Mouse (Mus musculus) thymus, adult 18-20 months (tissue): ENCODE measurements around the gene Alg13.
A peak's percentile ranks its signal among the peaks of the same experiment; 100 is the strongest.

Experiments used
- DNase-seq, 2 experiments: peaks; one replicate each; pipeline ENCODE4 v3.0.0; 2022; ENCODE audit warnings: mixed read lengths in 2 of 2

Alg13 gene

DNA sequence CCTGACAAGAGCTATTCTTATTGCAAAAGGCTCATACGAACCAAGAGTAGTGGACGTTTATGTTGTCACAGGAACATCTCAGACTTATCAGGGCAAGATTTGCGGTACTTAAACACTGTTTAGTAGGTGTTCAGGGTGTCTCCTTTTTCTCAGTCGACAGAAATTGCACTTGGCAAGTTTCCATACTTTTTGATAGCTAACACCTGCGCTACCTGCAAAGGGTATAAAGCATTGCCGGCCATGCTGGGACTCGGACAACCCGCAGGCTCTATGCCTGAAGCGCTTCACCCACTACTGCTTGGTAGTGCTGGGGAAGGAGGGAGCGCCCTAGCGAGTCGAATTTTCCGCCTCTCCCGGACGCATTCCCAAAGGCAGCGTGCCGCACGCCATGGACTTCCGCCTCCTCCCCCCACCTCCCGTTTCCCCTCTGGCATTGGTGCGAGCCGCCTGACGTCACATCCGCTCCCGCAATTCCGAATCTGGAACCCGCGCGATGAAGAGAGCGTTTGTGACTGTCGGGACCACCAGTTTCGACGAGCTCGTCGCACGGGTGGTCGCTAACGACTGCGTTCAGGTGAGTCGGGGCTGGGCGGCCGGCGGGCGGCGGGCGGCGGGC, at the start of gene Alg13:
Gene Alg13, plus strand, starts transcription at position 257 of the 616 bp plus-strand sequence.
- DNase-seq = peak; percentile 52 to 61

GRCm38 (mm10) chrX:144268606-144269005, 49.0 kb upstream of the Alg13 start:
- DNase-seq = no peak

DNA sequence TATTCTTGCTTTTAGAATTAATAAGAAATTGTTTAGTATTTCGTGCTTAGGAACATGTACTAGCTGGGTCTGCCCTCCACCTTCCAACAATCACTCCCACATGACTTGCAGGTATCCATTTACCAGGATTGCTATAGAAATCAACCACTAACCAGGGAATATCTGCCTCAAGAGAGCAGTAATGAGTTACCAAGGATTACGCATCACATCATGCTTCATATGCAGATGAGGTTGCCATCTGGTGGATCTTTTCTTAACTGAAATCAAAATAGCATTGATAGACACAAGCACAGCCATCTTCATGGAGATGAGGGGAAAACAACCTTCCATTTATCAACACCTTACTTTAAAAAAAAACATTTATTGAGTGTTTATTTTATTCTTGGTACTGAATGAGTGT, 16.1 kb upstream of the Alg13 start:
- DNase-seq = no peak

DNA sequence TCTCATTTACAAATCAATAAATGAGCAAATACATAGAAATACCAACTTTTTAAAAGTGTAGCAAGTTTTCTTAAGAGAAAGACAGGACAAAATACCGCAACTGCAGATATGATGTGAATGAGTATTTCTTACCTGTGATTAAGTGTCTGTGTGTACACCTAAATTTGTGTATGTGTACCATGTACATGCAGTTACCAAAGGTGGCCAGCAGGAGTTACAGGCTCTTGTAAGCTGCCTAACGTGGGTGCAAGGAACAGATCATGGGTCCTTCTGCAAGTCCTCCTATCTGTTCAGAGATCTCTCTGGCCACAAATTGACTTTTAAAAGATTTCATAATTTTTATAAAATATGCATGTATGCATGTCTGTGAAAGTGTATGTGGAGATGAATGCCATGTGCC, 11.9 kb upstream of the Alg13 start:
- DNase-seq = no peak

DNA sequence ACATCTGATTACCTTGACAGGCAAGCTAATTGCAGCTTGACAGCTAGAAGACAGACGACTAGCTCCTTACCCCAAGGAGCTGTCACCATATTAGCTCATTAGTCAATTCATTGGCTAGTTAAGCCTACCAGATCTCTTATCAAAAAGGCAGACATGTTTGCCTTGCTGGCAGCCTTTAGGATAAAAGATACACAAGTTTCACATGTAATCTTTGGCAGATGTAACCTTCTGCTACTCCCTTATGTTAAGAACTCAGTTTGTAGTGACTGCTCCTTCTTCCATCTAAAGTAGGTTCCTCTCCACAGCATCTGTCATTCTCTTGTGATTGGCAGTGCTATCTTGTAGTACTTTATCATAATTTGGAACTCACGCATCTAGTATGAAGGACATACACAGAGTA, 3.6 kb upstream of the Alg13 start:
- no peak for DNase-seq

DNA sequence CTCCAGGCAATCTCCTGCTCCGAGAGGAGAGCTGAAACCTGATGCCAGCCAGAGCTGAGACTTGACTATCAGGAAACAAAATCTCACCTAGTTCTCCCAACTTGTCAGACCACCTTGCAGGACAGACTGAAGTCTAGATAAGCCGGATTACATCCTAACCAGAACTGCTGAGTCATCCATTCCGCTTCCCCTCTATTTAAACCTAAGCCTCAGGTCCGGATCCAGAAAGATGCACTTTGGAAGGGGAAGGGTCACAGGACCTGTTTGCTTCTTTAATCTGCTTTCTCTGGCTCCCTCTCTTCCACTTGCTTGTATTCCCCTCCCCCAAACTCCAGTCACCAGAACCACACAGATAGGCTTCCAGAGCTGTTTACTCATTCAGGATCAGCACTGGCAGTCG, 2.6 kb upstream of the Alg13 start:
- DNase-seq = no peak

- DNase-seq = no peak
Observed at GRCm38 (mm10) chrX:144316004-144316403, 1.6 kb upstream of the Alg13 start.

DNA sequence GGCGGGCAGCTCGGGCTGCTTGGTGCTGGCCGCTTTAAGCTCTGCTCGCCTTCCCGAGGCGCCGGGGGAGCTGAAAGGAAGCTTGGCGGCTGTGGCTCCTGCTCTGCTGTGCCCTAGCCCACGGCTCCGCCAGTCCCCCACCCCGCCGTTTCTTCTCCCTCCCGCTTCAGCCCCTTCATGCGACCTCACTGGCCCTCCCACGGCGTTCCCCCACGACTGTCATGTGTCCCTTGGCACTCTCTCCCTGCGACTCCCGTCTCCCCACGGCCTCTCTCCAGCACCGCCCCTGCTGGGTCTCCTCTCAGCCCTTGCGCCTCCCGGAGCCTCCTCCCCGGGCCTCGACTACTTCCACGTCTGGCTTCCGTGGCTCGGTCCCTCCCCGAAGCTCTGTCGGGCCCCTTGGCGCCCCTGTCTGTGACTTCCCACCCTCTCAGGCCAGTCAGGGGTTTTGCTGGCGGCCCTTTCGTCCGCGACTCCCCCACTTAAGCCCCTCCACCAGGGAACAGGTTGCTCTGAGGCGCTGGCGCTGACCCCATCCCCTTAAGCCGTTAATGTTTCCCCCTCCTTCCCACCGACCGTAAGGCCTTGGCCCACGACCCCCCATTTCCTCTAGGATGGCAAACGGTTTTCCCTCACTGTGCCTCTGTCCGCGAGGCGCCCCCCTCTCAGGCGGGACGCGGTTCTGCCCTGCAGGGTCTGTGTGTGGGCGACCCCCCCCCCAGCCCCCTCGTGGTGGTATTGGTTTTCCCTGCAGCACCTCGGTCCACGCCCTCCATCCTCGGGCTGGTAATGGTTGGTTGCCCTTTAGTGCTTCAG, 768 bp downstream of the Alg13 start:
- peak; percentile 16 to 26 for DNase-seq

- no peak for DNase-seq
Observed at GRCm38 (mm10) chrX:144319366-144319765, 1.8 kb downstream of the Alg13 start.

DNA sequence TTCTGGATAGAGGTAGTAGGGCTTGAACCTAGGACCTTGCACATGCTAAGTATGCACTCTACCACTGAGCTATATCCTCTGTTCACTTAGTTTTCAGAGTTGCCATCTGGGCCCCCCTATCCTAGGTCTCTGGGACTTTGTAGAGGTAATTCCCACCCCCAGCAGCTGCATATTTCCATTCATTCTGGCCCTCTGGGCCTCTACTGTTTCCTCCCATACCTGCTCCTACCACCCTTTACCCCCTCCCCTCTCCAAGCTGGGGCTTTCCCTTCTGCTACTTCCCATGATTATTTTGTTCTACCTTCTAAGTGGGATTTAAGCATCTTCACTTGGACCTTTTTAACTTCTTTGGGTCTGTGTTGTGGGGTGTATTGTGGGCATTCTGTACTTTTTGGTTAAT, 7.8 kb downstream of the Alg13 start:
- no peak for DNase-seq

GRCm38 (mm10) chrX:144335332-144336015, 17.9 kb downstream of the Alg13 start:
- no peak for DNase-seq

DNA sequence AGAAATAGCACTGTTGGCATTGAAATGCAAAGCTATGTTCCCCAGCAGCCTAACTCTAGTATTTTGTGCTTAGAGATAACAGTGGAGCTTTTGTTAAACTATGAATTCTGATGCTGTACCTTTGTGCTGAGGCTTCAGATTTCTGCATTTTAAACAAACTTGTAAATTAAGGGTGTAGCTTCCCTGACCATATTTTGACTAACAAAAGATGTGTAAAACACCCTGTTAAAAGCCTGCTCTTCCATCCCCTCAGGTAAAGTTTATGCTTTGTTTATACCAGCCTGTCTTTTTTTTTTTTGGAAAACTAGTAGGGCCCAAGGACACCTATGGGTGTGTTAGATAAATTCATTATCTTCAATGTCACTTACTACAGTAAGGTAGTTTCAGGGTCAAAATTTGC, 20.3 kb downstream of the Alg13 start:
- DNase-seq = no peak

DNA sequence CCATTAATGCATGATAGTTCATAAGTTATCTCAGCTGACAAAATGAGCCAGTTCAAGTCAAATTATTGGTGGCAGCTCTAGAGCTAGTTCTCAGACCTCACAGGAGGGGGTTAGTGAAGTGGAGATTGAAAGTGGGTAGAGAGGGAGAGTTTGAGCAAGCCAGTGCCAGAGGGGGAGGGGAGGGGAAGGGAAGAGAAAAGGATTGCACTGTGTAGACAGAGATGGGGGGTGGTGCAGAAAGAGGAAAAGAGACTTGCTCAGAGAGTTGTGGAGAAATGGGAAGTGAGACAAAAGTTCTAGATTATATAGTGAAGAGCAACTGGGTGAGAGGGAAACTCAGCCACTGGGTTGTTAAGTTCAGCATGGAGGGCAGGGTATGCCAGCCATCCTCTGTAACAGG, 20.8 kb downstream of the Alg13 start:
- no peak for DNase-seq

DNA sequence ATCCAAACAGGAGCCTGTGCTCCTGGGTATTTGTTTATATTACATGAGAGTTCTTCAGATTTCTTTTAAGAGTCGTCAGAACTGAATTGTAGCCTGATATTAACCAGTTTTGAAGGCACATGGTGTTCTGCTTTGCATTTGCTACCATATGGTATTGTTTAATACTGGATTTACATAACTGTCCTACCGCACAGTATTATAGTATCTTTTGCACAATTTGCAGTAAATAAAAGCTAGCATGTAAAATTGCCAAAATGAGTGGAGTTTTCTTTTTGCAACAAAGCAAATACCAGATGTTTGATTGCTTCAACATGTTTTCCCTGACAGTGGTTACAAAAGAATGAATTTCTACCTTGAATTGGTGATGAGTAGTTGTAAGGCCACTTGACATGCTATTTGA, 56.6 kb downstream of the Alg13 start:
- DNase-seq = no peak

- DNase-seq = peak; percentile 3 to 11
Observed at GRCm38 (mm10) chrX:144403526-144403925, 85.9 kb downstream of the Alg13 start.

GRCm38 (mm10) chrX:144408036-144408435, 90.4 kb downstream of the Alg13 start:
- DNase-seq = no peak

DNA sequence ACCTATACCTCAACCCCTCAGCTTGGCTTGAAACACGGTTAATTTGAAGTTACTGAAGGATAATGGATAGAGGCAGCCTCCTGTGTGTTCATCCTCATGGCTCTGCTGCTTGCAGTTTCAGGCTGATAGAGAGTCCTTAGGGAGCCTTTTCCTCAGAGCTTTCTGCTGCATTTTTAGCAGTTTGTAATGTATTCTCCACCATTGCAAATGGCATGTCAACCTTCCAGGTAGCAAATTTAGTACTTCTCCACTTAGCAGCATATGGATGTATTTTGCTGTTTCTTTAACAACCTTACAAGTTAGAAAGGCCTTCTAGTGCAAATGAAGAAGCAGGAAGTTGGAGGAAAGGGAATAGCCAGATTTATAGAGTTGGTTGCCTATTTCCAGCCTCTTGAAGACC, 102.7 kb downstream of the Alg13 start:
- DNase-seq = no peak

DNA sequence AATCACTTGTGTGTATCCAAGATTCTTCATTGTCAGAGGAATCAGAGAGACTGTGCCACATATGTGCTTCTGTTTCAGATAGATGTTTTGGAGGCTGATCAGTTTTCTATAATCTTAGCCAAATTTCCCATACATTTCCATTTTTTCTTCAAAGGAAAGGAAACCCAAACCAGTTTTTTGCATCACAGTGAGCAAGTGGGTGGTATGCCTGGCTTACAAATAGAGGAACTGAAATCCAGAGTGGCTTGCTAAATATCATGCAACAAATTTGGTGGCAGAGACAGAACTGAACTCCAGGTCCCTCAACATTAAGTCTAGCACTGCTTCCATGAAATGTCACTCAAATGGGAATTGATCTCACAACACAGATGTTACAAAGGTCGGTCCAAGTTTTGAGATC, 103.5 kb downstream of the Alg13 start:
- DNase-seq = no peak

DNA sequence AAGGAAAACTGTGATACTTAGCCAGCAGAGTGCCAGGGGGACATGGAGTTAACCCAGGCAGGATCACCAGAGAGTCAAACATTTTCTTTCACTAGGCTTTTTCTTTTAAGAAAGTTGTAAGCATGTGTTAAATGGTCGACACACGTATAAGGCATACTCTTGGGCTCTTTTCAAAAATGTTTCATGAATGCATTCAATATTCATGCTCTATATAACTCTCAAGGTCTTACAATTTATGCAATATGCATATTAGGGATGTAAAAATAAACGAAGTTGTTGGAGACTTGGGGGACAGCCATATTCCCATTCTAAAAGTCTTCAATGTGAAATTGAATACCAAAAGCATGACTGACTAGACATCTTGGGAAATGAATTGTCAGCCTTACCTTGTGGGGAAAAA, 106.2 kb downstream of the Alg13 start:
- DNase-seq = no peak
